Mouse (Mus musculus): ENCODE measurements around the gene Dynlt1f.
"Not testable (repeated sequence)": the region's sequence is repeated elsewhere in the genome, so short reads cannot be mapped to it uniquely, and the experiment has no call there.

The Dynlt1f gene

GRCm38 (mm10) chr17:6661093-6661816 is 5.6 kb upstream of the Dynlt1f start:
- DNase-seq = not testable (repeated sequence)

- DNase-seq = not testable (repeated sequence)
Measured at GRCm38 (mm10) chr17:6660589-6660988, 4.9 kb upstream of the Dynlt1f start.

GRCm38 (mm10) chr17:6658801-6659200 is 3.1 kb upstream of the Dynlt1f start, which contains the start of gene Sytl3:
Gene Sytl3, plus strand, starts transcription at chr17:6659093.
- not testable (repeated sequence) for DNase-seq

GRCm38 (mm10) chr17:6656471-6656870 is 771 bp upstream of the Dynlt1f start:
- peak; percentile 37 for DNase-seq

GRCm38 (mm10) chr17:6655087-6655511 is 601 bp downstream of the Dynlt1f start:
- peak; percentile 76 for DNase-seq

GRCm38 (mm10) chr17:6653341-6653946 is 2.3 kb downstream of the Dynlt1f start:
- DNase-seq = not testable (repeated sequence)

GRCm38 (mm10) chr17:6650904-6651565 is 4.7 kb downstream of the Dynlt1f start:
- not testable (repeated sequence) for DNase-seq

- not testable (repeated sequence) for DNase-seq
Measured at GRCm38 (mm10) chr17:6647452-6647851, 8.2 kb downstream of the Dynlt1f start.

GRCm38 (mm10) chr17:6646841-6647240 is 8.9 kb downstream of the Dynlt1f start:
- DNase-seq = not testable (repeated sequence)

- DNase-seq = not testable (repeated sequence)
Measured at GRCm38 (mm10) chr17:6645668-6646067, 10.0 kb downstream of the Dynlt1f start.

GRCm38 (mm10) chr17:6644673-6645072 is 11.0 kb downstream of the Dynlt1f start:
- DNase-seq = not testable (repeated sequence)

GRCm38 (mm10) chr17:6644210-6644609 is 11.5 kb downstream of the Dynlt1f start:
- not testable (repeated sequence) for DNase-seq

- DNase-seq = not testable (repeated sequence)
Measured at GRCm38 (mm10) chr17:6640771-6641429, 14.8 kb downstream of the Dynlt1f start.

- DNase-seq = not testable (repeated sequence)
Measured at GRCm38 (mm10) chr17:6640044-6640637, 15.6 kb downstream of the Dynlt1f start.

- DNase-seq = not testable (repeated sequence)
Measured at GRCm38 (mm10) chr17:6639486-6639885, 16.2 kb downstream of the Dynlt1f start.

- DNase-seq = not testable (repeated sequence)
Measured at GRCm38 (mm10) chr17:6638444-6638843, 17.3 kb downstream of the Dynlt1f start.

GRCm38 (mm10) chr17:6637434-6637833 is 18.3 kb downstream of the Dynlt1f start:
- DNase-seq = not testable (repeated sequence)

GRCm38 (mm10) chr17:6636861-6637260 is 18.8 kb downstream of the Dynlt1f start:
- no peak for DNase-seq

GRCm38 (mm10) chr17:6635781-6636180 is 19.9 kb downstream of the Dynlt1f start:
- not testable (repeated sequence) for DNase-seq

GRCm38 (mm10) chr17:6632850-6633249 is 22.9 kb downstream of the Dynlt1f start:
- DNase-seq = not testable (repeated sequence)

- DNase-seq = not testable (repeated sequence)
Measured at GRCm38 (mm10) chr17:6630398-6630797, 25.3 kb downstream of the Dynlt1f start.

GRCm38 (mm10) chr17:6624926-6625558 is 30.7 kb downstream of the Dynlt1f start:
- not testable (repeated sequence) for DNase-seq

Measured in cerebellum, adult 11-12 months (tissue).